Mouse (Mus musculus) CH12.LX (cell line): ENCODE results near the gene Hoxd13. TPM values are rescaled to one million over a fixed set of nuclear protein-coding genes. Genes with fewer than 3 reads are reported as not detected.

Experiments used
- DNase-seq: peaks from one replicate; pipeline ENCODE4 v3.0.0-alpha.2; 2013; ENCODE audit errors: extremely low read depth
- H3K27ac ChIP-seq: 2 replicates; pipeline ENCODE4 v1.5.1; 2012; ENCODE audit warnings: low read depth, mild to moderate bottlenecking, control low read depth, moderate library complexity; ENCODE audit not compliant: insufficient read depth
- H3K27me3 ChIP-seq: replicated peaks from 2 replicates; pipeline ENCODE3; 2012; ENCODE audit warnings: inconsistent platforms
- H3K36me3 ChIP-seq, 2 experiments: replicated peaks in 1 of 2; 2 replicates each; pipeline versions ENCODE3 to v1.6.1; 2012; ENCODE audit warnings: inconsistent platforms in 1 of 2, low read length in 1 of 2, mild to moderate bottlenecking in 1 of 2, mixed read lengths in 1 of 2, moderate library complexity in 1 of 2; ENCODE audit not compliant: control insufficient read depth in 1 of 2, insufficient read depth in 1 of 2
- H3K4me1 ChIP-seq, 2 experiments: 2 replicates each; pipeline ENCODE4 v1.6.1; 2012; ENCODE audit warnings: inconsistent platforms in 1 of 2, moderate library complexity in 1 of 2; ENCODE audit not compliant: insufficient read depth in 2 of 2, control insufficient read depth in 1 of 2
- H3K4me2 ChIP-seq: 2 replicates; pipeline ENCODE4 v1.6.1; 2012; ENCODE audit warnings: low read depth, mild to moderate bottlenecking, control low read depth; ENCODE audit not compliant: poor library complexity, insufficient read depth, severe bottlenecking
- H3K4me3 ChIP-seq, 3 experiments: fragments of 150-350 bp in 1 of 3; sonication (generic) in 1 of 3; replicated peaks in 1 of 3; 2 replicates each; pipeline versions ENCODE3 to v1.5.1; 2011 to 2012; ENCODE audit warnings: low read depth in 2 of 3, low read length in 2 of 3, mild to moderate bottlenecking in 2 of 3, moderate library complexity in 2 of 3, control low read depth in 1 of 3, improper control_type of control experiment in 1 of 3, inconsistent platforms in 1 of 3, mixed read lengths in 1 of 3; ENCODE audit not compliant: poor library complexity in 1 of 3
- H3K79me2 ChIP-seq: replicated peaks from 2 replicates; pipeline ENCODE4 v1.6.1; 2012; ENCODE audit warnings: mild to moderate bottlenecking, moderate library complexity; ENCODE audit not compliant: control insufficient read depth, poor library complexity, insufficient read depth, severe bottlenecking; ENCODE audit errors: extremely low read depth
- H3K9ac ChIP-seq: 2 replicates; pipeline ENCODE4 v1.6.1; 2012; ENCODE audit warnings: low read depth, mild to moderate bottlenecking, control low read depth, moderate library complexity; ENCODE audit not compliant: insufficient read depth
- H3K9me3 ChIP-seq: replicated peaks from 2 replicates; pipeline ENCODE3; 2012; ENCODE audit warnings: low read length, inconsistent platforms, mixed read lengths
- BHLHE40 ChIP-seq: IDR thresholded peaks from 2 replicates; pipeline ENCODE4 v1.6.1; 2011; ENCODE audit warnings: mild to moderate bottlenecking, low read depth, low read length, improper control_type of control experiment
- ETS1 ChIP-seq: conservative IDR thresholded peaks from 2 replicates; pipeline ENCODE4 v1.6.1; 2012; ENCODE audit warnings: low read depth, mild to moderate bottlenecking, inconsistent platforms, low read length, improper control_type of control experiment, moderate library complexity
- HCFC1 ChIP-seq: IDR thresholded peaks from 2 replicates; pipeline ENCODE4 v1.6.1; 2012; ENCODE audit warnings: low read depth, mild to moderate bottlenecking, inconsistent platforms, low read length, improper control_type of control experiment
- IRF4 ChIP-seq: IDR thresholded peaks from 2 replicates; pipeline ENCODE4 v1.6.1; 2014; ENCODE audit warnings: low read depth, mild to moderate bottlenecking, inconsistent platforms, low read length, improper control_type of control experiment
- JUND ChIP-seq: conservative IDR thresholded peaks from 2 replicates; pipeline ENCODE4 v1.6.1; 2011; ENCODE audit warnings: low read depth, low read length, improper control_type of control experiment
- KAT2A ChIP-seq: IDR thresholded peaks from 2 replicates; pipeline ENCODE4 v1.6.1; 2012; ENCODE audit warnings: low read length, improper control_type of control experiment, inconsistent platforms; ENCODE audit not compliant: insufficient replicate concordance
- MAFK ChIP-seq: IDR thresholded peaks from 2 replicates; pipeline ENCODE4 v1.6.1; 2011; ENCODE audit warnings: low read length, improper control_type of control experiment; ENCODE audit not compliant: insufficient replicate concordance
- MAX ChIP-seq: IDR thresholded peaks from 2 replicates; pipeline ENCODE4 v1.6.1; 2011; ENCODE audit warnings: low read length, improper control_type of control experiment
- MXI1 ChIP-seq: IDR thresholded peaks from 2 replicates; pipeline ENCODE4 v1.6.1; 2011; ENCODE audit warnings: mild to moderate bottlenecking, low read depth, low read length, improper control_type of control experiment
- NRF1 ChIP-seq: IDR thresholded peaks from 2 replicates; pipeline ENCODE4 v1.6.1; 2014; ENCODE audit warnings: low read depth, mild to moderate bottlenecking, inconsistent platforms, low read length, improper control_type of control experiment, moderate library complexity
- RAD21 ChIP-seq: IDR thresholded peaks from 2 replicates; pipeline ENCODE4 v1.6.1; 2011; ENCODE audit warnings: low read depth, mild to moderate bottlenecking, low read length, improper control_type of control experiment, moderate library complexity
- RCOR1 ChIP-seq: conservative IDR thresholded peaks from 2 replicates; pipeline ENCODE4 v1.6.1; 2012; ENCODE audit warnings: low read depth, mild to moderate bottlenecking, inconsistent platforms, low read length, improper control_type of control experiment
- SIN3A ChIP-seq: IDR thresholded peaks from 2 replicates; pipeline ENCODE4 v1.6.1; 2012; ENCODE audit warnings: low read length, improper control_type of control experiment, inconsistent platforms
- TBP ChIP-seq: conservative IDR thresholded peaks from 2 replicates; pipeline ENCODE4 v1.6.1; 2011; ENCODE audit warnings: low read depth, low read length, improper control_type of control experiment
- UBTF ChIP-seq: IDR thresholded peaks from 2 replicates; pipeline ENCODE4 v1.6.1; 2012; ENCODE audit warnings: low read depth, mild to moderate bottlenecking, inconsistent platforms, low read length, improper control_type of control experiment, moderate library complexity
- ZC3H11A ChIP-seq: IDR thresholded peaks from 2 replicates; pipeline ENCODE4 v1.6.1; 2012; ENCODE audit warnings: low read depth, mild to moderate bottlenecking, inconsistent platforms, low read length, improper control_type of control experiment
- ZMIZ1 ChIP-seq: IDR thresholded peaks from 2 replicates; pipeline ENCODE4 v1.6.1; 2012; ENCODE audit warnings: low read depth, mild to moderate bottlenecking, inconsistent platforms, low read length, improper control_type of control experiment
- ZNF384 ChIP-seq: IDR thresholded peaks from 2 replicates; pipeline ENCODE4 v1.6.1; 2012; ENCODE audit warnings: low read depth, low read length, improper control_type of control experiment, inconsistent platforms
- dilution Hi-C: fragments of 300-500 bp; cut with MboI; formaldehyde crosslinking; loops from 2 replicates; pipeline ENCODE4 v1.14.3; 2020; ENCODE audit warnings: low sequenced_read_pairs; ENCODE audit not compliant: extremely low pct_unique_long_range_greater_than_20kb, extremely low pct_ligation_motif_present
- in situ Hi-C: fragments of 300-500 bp; cut with MboI; formaldehyde crosslinking; loops from 3 replicates; pipeline ENCODE4 v1.14.3; 2019; ENCODE audit warnings: low sequenced_read_pairs, low pct_ligation_motif_present, low pct_unique_long_range_greater_than_20kb, mixed read lengths
- polyA plus RNA-seq: library from polyadenylated mRNA; unstranded; fragments of >175 nt; gene quantifications from 2 replicates; pipeline ENCODE4 v1.2.1, GENCODE M21; 2012; ENCODE audit warnings: low read depth; ENCODE audit not compliant: insufficient read length
- total RNA-seq, 2 experiments: library from RNA; depleted of rRNA; stranded (reverse); fragments of 300-350 nt in 1 of 2; fragments of >200 nt in 1 of 2; gene quantifications; 2 replicates each; pipeline ENCODE4 v1.2.3; 2012 to 2014

Hoxd13 gene
- total and polyA plus RNA-seq, 3 experiments: not detected

- no peak for TF ChIP-seq MAX
- no peak for TF ChIP-seq ETS1
- TF ChIP-seq NRF1: no peak
- TF ChIP-seq UBTF: no peak
- no peak for TF ChIP-seq RAD21
- TF ChIP-seq HCFC1: no peak
- TF ChIP-seq IRF4: no peak
- TF ChIP-seq ZMIZ1: no peak
- no peak for TF ChIP-seq ZNF384
- TF ChIP-seq MXI1: no peak
- TF ChIP-seq JUND: no peak
- TF ChIP-seq MAFK: no peak
- no peak for TF ChIP-seq KAT2A
- no peak for TF ChIP-seq BHLHE40
- TF ChIP-seq ZC3H11A: no peak
- TF ChIP-seq TBP: no peak
- DNase-seq: no peak
- dilution Hi-C loops (no loop called here), in situ Hi-C loops (loop anchor here (25.0 kb wide), 1 partner anchor 1070 kb away; the partner anchor contains the start of gene Chrna1)
- Histone ChIP-seq H3K4me1 (no peaks in the 10 kb centered on the region), H3K9me3 (peaks cover 38% of the 10 kb centered on the region), H3K4me3 (no peak overlapping the region), H3K79me2 (no peaks in the 10 kb centered on the region), H3K27me3 (no peaks in the 10 kb centered on the region), H3K9ac (no peak overlapping the region), H3K4me2 (no peak overlapping the region), H3K27ac (no peak overlapping the region), H3K36me3 (no peaks in the 10 kb centered on the region)
Measured at GRCm38 (mm10) chr2:74657251-74658023, 10.7 kb upstream of the Hoxd13 start.

- H3K9ac ChIP-seq: no peak overlapping the region
- peaks cover 38% of the 10 kb centered on the region for H3K9me3 ChIP-seq
- dilution Hi-C loops (no loop called here), in situ Hi-C loops (loop anchor here (25.0 kb wide), 1 partner anchor 1071 kb away; the partner anchor contains the start of gene Chrna1)
- H3K36me3 ChIP-seq: no peaks in the 10 kb centered on the region
- H3K4me3 ChIP-seq: no peak overlapping the region
- H3K79me2 ChIP-seq: no peaks in the 10 kb centered on the region
- H3K4me1 ChIP-seq: peaks cover 0 to 1% of the 10 kb centered on the region in 2 experiments; a peak in 1 of 4 replicates
- H3K4me2 ChIP-seq: no peak overlapping the region
- H3K27ac ChIP-seq: no peak overlapping the region
- TF ChIP-seq RCOR1 (no peak), MAX (no peak), SIN3A (no peak), KAT2A (no peak)
- no peak for DNase-seq
- H3K27me3 ChIP-seq: no peaks in the 10 kb centered on the region
Measured at GRCm38 (mm10) chr2:74658024-74658666, 10.0 kb upstream of the Hoxd13 start.
